Mouse (Mus musculus) forebrain, embryonic 11.5 days (tissue): ENCODE results near the gene Cib3. TPM values are rescaled to one million over a fixed set of nuclear protein-coding genes. Genes with fewer than 3 reads are reported as not detected.

ENCODE experiments used
- ATAC-seq: fragments of 200-750 bp; cut with Nextera tagmentation; replicated peaks from 2 replicates; pipeline ENCODE4 v1.8.0; 2017; ENCODE audit warnings: moderate TSS enrichment; ENCODE audit not compliant: low FRiP score
- DNase-seq: peaks from one replicate; pipeline ENCODE4 v3.0.0-alpha.2; 2017; ENCODE audit warnings: low spot score
- H3K27ac ChIP-seq: fragments of 300-500 bp; sonication (generic); 2 replicates; pipeline ENCODE4 v1.5.1; 2014; ENCODE audit warnings: low read depth, low read length
- H3K27me3 ChIP-seq: fragments of 300-500 bp; sonication (generic); 2 replicates; pipeline ENCODE4 v1.6.1; 2014; ENCODE audit warnings: mild to moderate bottlenecking, low read length, mixed read lengths; ENCODE audit not compliant: control insufficient read depth, insufficient read depth
- H3K36me3 ChIP-seq: fragments of 300-500 bp; sonication (generic); 2 replicates; pipeline ENCODE4 v1.6.1; 2014; ENCODE audit warnings: mild to moderate bottlenecking, low read length, moderate library complexity, mixed read lengths; ENCODE audit not compliant: control insufficient read depth, insufficient read depth
- H3K4me1 ChIP-seq: fragments of 300-500 bp; sonication (generic); replicated peaks from 2 replicates; pipeline ENCODE4 v1.6.1; 2014; ENCODE audit warnings: low read length, mixed read lengths; ENCODE audit not compliant: control insufficient read depth, insufficient read depth
- H3K4me2 ChIP-seq: fragments of 300-500 bp; sonication (generic); 2 replicates; pipeline ENCODE4 v1.6.1; 2014; ENCODE audit warnings: low read depth, mild to moderate bottlenecking, low read length, moderate library complexity, mixed read lengths; ENCODE audit not compliant: severe bottlenecking
- H3K4me3 ChIP-seq: fragments of 300-500 bp; sonication (generic); 2 replicates; pipeline ENCODE4 v1.5.1; 2014; ENCODE audit warnings: low read depth, low read length
- H3K9ac ChIP-seq: fragments of 300-500 bp; sonication (generic); 2 replicates; pipeline ENCODE4 v1.6.1; 2014; ENCODE audit warnings: low read length
- H3K9me3 ChIP-seq: fragments of 300-500 bp; sonication (generic); 2 replicates; pipeline ENCODE4 v1.6.1; 2016; ENCODE audit warnings: low read length, mixed read lengths; ENCODE audit not compliant: control insufficient read depth
- WGBS: fragments of 180-500 bp; shearing (Covaris S2); extraction: QIAGEN DNeasy Blood & Tissue Kit; methylation state at CpG from one replicate; pipeline ENCODE4 v1.1.7; 2014; 5-methylcytosine and 5-hydroxymethylcytosine counted together
- polyA plus RNA-seq: library from polyadenylated mRNA; unstranded; fragments of >200 nt; fragmentation: Nextera tagmentation; extraction: Ambion mirVana; gene quantifications from 2 replicates; pipeline ENCODE4 v1.2.1, GENCODE M21; 2014

Gene Cib3
- 0.25 TPM in 1 of 2 replicates, not detected in the other for polyA plus RNA-seq

DNA sequence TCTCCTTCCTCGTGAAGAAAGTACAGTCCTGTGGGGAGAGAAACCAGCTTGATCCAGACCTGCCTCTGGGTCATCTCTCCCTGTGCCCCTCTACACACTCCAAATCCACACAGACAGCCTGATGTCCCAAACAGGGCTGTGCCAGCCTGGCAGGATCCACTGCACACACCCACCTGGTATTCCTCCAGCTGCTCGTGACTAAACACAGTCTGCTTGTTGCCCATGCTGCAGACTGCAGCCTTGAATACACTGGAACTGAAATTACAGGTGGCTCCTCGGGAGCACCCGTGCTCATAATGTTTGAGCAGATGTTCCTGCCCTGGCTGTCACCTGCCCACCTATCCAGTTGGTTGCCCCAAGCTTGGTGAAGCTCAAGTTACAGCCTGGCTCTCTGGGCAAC lies at the start of gene Cib3:
Gene Cib3, minus strand, starts transcription at position 87 of the 400 bp plus-strand sequence.
- H3K9me3 ChIP-seq, result no peaks in the 10 kb centered on the region
- WGBS, result 69% methylated on average over 4 of the region's 4 CpGs

GRCm38 (mm10) chr8:72261872-72262271 lies 49.2 kb upstream of the Cib3 start:
- 41% methylated on average over 5 of the region's 5 CpGs for WGBS
- Histone ChIP-seq H3K4me2 (no peak overlapping the region), H3K27me3 (no peaks in the 10 kb centered on the region), H3K4me1 (no peaks in the 10 kb centered on the region), H3K36me3 (no peaks in the 10 kb centered on the region), H3K9ac (no peak overlapping the region), H3K9me3 (no peaks in the 10 kb centered on the region), H3K4me3 (no peak overlapping the region), H3K27ac (no peak overlapping the region)
- no peak for DNase-seq
- ATAC-seq, result no peak

More for the DNA sequence above, at the start of gene Cib3:
- Histone ChIP-seq H3K4me1 (no peaks in the 10 kb centered on the region), H3K27ac (no peak within 1 kb of the TSS), H3K4me3 (no peak within 1 kb of the TSS), H3K9ac (no peak within 1 kb of the TSS), H3K4me2 (no peak within 1 kb of the TSS), H3K36me3 (no peaks in the 10 kb centered on the region), H3K27me3 (no peaks in the 10 kb centered on the region)
- no peak for ATAC-seq
- DNase-seq, result no peak

DNA sequence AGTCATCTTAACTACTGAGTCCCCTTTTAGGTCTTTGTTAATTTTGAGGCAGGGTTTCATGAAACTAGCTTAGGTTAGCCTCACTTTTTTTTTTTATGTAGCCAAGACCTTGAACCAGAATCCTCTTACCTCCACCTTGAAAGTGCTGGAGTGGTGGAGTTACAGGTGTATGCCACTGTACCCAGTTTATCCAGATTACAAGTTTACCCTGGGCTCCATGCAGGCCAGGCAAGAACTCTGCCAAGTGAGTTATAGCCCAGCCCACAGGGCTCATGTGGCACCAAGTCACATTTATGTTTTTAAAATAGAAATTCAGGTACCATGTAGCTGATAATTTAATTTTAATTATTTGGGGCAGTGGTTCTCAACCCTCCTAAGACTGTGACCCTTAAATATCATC lies 48.8 kb upstream of the Cib3 start:
- DNase-seq, result no peak
- Histone ChIP-seq H3K36me3 (no peaks in the 10 kb centered on the region), H3K4me1 (no peaks in the 10 kb centered on the region), H3K4me2 (no peak overlapping the region), H3K4me3 (no peak overlapping the region), H3K27me3 (no peaks in the 10 kb centered on the region), H3K9ac (no peak overlapping the region), H3K9me3 (no peaks in the 10 kb centered on the region), H3K27ac (no peak overlapping the region)
- ATAC-seq, result no peak

GRCm38 (mm10) chr8:72261019-72261418 lies 48.4 kb upstream of the Cib3 start:
- Histone ChIP-seq H3K27ac (no peak overlapping the region), H3K4me1 (no peaks in the 10 kb centered on the region), H3K27me3 (no peaks in the 10 kb centered on the region), H3K4me2 (no peak overlapping the region), H3K9ac (no peak overlapping the region), H3K36me3 (no peaks in the 10 kb centered on the region), H3K4me3 (no peak overlapping the region), H3K9me3 (no peaks in the 10 kb centered on the region)
- WGBS, result 34% methylated on average over 2 of the region's 2 CpGs
- DNase-seq (peak; percentile 78), ATAC-seq (peak; percentile 44; the same call in 1 of the 2 replicates)

DNA sequence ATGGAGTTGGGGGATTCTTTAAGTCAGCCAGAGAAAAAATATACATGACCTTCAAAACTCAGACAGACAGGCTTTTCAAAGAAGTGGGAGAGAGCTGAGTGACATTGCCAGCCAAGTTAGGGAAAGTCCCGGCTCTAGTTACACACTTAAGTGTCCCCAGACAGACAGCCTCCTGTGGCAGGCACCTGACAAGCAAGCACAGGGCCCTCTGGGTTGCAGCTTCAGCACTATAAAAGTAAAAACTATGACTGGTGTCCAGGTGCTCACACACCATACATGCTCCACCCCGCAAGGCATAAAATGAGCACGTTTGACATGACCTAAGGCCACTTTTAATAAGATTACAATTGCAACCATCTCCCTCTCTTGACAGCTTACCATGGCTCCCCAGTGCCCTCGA lies 47.9 kb upstream of the Cib3 start:
- no peaks in the 10 kb centered on the region; the same call in 1 of the 2 replicates for H3K36me3 ChIP-seq
- WGBS, result 62% methylated on average over 4 of the region's 4 CpGs
- no peaks in the 10 kb centered on the region for H3K9me3 ChIP-seq
- 0 out of 2 replicates have a peak, but pooled peaks have one; percentile 18 for ATAC-seq
- H3K4me1 ChIP-seq, result no peaks in the 10 kb centered on the region
- no peak overlapping the region for H3K4me3 ChIP-seq
- no peaks in the 10 kb centered on the region for H3K27me3 ChIP-seq
- no peak for DNase-seq
- H3K27ac ChIP-seq, result no peak overlapping the region
- no peak overlapping the region for H3K9ac ChIP-seq
- H3K4me2 ChIP-seq, result no peak overlapping the region

GRCm38 (mm10) chr8:72259862-72260261 lies 47.2 kb upstream of the Cib3 start:
- ATAC-seq, result no peak
- 74% methylated on average over 2 of the region's 2 CpGs for WGBS

DNA sequence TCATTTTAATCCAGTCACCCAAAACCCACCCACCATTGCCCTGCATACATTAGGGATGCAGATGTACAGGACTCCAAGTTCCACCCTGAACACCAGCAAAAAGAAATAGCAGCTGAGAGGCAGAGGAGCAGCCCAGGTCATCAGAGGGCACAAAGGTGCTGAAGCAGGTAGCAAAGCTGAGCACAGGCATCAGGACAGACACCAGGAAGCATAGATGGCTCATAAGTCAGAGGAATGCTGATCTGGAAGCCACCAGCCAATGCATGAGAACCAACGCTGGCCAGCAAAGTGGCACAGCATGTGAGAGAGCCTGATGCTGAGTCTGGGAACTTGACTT lies 45.2 kb upstream of the Cib3 start:
- Histone ChIP-seq H3K27me3 (no peaks in the 10 kb centered on the region), H3K4me3 (no peak overlapping the region), H3K4me2 (no peak overlapping the region), H3K27ac (no peak overlapping the region), H3K9me3 (no peaks in the 10 kb centered on the region), H3K36me3 (no peaks in the 10 kb centered on the region; the same call in 1 of the 2 replicates), H3K9ac (no peak overlapping the region), H3K4me1 (no peaks in the 10 kb centered on the region)
- no peak for ATAC-seq
- no peak for DNase-seq
- 81% methylated on average over 1 of the region's 1 CpGs for WGBS

More at GRCm38 (mm10) chr8:72259862-72260261, 47.2 kb upstream of the Cib3 start:
- Histone ChIP-seq H3K36me3 (no peaks in the 10 kb centered on the region; the same call in 1 of the 2 replicates), H3K4me3 (no peak overlapping the region), H3K27ac (no peak overlapping the region), H3K27me3 (no peaks in the 10 kb centered on the region), H3K4me2 (no peak overlapping the region), H3K9me3 (no peaks in the 10 kb centered on the region), H3K4me1 (no peaks in the 10 kb centered on the region), H3K9ac (no peak overlapping the region)
- no peak for DNase-seq

DNA sequence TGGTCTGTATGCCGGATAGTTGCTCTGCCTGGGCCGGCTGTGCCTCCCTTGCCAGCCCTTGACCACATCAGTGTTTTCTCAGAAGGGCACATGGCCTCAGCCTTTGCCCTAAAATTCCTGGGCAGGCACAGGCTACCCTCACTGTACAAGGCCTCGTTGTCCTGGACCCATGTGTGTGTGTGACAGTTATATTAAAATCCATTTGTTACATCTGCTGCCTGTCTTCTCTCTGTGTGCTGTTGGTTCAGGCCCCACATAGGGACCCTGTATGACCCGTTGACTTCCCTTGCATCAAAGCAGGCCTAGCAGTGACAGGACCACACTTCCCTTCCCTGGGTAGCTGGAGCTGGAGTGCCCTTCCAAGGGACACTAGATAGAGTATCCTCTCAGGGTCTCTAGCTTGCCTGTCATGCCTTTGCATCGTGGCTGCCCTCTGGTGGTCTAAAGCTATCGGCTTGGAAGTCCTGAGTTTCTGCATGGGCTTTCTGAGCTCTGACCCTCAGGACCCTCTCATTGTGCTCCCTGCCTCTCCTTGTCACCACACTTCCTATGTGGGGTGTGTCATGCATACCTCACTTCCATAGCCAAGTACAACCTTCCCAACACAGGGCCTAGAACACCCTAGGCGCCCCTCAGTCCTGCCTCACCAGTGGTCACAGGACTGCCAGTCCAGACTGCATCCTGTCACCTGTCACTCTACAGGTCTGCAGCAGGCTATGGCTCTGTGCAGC lies 44.7 kb upstream of the Cib3 start:
- Histone ChIP-seq H3K4me3 (no peak overlapping the region), H3K27me3 (no peaks in the 10 kb centered on the region), H3K9ac (no peak overlapping the region), H3K4me2 (no peak overlapping the region), H3K36me3 (no peaks in the 10 kb centered on the region; the same call in 1 of the 2 replicates), H3K9me3 (no peaks in the 10 kb centered on the region), H3K27ac (no peak overlapping the region), H3K4me1 (no peaks in the 10 kb centered on the region)
- ATAC-seq, result peak; percentile 39; the same call in 1 of the 2 replicates
- peak; percentile 68 for DNase-seq
- WGBS, result 52% methylated on average over 7 of the region's 7 CpGs

DNA sequence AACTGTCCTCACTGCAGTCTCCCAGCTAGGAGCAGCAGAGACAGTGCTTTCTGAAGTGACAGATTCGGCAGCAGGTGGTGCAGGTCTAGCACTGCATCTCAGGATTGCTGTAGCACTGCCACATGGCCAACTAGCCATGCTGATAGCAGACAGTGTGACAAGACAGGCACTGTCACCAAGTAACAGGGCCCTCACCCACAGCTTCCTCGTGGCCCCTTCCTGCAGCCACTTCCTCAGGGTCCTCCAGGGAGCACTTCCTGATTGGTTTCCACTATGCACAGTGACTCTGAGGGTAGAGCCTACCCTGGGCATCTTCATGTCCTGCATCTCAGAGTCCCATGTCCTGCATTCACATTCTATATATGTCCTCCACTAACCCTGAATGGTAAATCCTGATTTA lies 32.0 kb upstream of the Cib3 start:
- WGBS, result 87% methylated on average over 2 of the region's 2 CpGs
- no peak overlapping the region for H3K4me2 ChIP-seq
- H3K4me3 ChIP-seq, result no peak overlapping the region
- no peaks in the 10 kb centered on the region for H3K27me3 ChIP-seq
- no peak overlapping the region for H3K9ac ChIP-seq
- peaks cover 3% of the 10 kb centered on the region; the same call in 1 of the 2 replicates for H3K4me1 ChIP-seq
- DNase-seq (no peak), ATAC-seq (no peak)
- H3K27ac ChIP-seq, result no peak overlapping the region
- H3K9me3 ChIP-seq, result no peaks in the 10 kb centered on the region
- H3K36me3 ChIP-seq, result no peaks in the 10 kb centered on the region
